Mouse (Mus musculus) ovary, adult 18-20 months (tissue): ENCODE data around the gene Tmcc3.

Experiments used
- DNase-seq: peaks from one replicate; pipeline ENCODE4 v3.0.0; 2022; ENCODE audit warnings: low spot score, mixed read lengths

Tmcc3 gene

DNA sequence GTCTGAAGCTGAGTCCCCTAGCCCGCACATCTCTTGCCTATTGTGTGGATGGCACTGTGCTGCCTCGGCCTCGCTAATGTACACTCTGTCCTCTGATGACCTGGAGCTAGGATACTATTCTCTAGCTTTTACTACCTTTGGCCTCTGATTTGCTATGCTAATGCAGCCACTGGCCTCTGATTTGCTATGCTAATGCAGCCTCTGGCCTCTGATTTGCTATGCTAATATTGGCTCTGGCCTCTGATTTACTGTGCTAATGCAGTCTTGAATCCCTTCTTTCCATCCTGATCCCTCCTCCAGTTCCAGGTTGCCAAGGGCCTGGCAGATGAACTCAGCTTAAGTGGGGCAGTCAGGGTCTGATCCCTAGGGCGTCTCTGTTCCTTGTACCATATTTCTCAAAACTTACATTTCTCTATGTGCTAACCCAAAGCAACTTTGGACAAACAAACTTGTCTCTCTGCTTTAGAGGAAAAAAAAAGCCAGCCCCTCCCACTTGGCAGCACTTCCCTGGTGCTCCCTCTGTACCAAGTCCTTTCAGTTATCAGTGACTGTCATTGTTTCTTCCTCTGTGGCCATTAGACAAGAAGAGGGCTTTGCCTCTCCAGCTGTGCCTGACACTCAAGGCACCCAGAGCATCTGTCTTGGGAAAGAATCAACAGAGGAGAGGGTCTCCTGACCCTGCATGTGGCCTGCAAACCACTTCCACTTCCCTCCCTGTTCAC is 237.9 kb downstream of the Tmcc3 start:
- DNase-seq: no peak

- no peak for DNase-seq
Measured at GRCm38 (mm10) chr10:94550649-94551048, 238.9 kb downstream of the Tmcc3 start.

DNA sequence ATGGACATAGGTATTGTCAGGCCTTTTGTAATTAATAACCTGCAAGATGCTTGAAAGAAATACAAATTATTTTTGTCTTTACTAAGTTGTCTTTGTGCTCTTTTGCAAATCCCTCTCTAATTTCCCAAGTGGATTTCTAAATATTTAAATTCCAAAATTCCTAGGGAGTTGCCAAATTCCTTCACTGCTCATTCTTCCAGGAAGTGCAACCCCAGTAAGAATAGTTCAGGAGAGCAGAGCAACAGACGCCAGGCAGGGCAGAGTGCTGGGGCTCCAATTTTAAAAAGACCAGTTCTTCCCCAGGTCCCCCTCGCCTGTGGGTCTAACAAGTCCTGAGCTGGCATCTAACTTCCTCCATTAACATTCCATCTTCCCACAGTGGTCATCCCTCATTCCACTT is 239.3 kb downstream of the Tmcc3 start:
- DNase-seq: no peak

DNA sequence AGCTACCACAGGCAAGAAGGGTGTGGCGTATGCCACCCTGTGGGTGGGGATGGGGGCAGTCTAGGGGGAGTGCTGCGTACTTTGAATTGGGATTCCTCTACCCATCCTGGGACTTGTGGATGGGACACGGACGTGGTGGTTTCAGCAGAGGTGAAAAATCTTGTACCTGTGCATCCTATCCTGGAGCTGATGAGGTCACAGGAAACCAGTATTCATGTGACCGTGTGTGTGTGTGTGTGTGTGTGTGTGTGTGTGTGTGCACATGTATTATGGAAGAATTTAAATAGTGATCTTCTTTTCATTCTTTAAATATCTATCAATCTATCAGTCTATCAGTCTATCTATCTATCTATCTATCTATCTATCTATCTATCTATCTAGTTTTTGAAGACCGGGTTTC is 239.8 kb downstream of the Tmcc3 start:
- no peak for DNase-seq

DNA sequence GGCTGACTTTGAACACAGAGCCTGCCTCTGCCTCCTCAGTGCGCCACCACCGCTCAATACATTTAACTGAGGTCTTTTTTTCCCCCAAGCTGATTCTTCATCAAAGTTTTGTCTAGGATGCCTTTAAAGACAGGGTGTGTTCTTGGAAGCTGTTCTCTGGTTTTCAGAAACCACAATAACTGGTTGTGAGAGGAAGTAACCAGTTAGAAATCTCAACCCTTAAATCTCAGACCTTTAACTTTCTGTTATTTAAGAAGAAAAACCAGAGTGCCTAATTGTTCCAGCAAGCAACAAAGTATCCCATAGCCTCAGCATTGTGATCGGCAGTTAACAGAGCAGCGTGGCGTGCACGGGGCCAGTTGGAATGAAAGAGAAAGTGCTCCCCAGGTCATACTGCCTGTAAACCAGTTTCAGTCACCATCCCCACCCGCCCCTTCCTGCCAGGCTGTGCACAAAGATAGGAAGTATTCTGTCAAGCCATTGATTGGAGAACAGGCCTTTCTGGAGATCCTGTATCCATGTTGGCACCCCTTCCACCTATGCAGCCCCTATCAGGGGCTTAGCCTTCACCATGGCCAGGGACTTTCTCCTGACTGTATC is 240.3 kb downstream of the Tmcc3 start:
- no peak for DNase-seq

DNA sequence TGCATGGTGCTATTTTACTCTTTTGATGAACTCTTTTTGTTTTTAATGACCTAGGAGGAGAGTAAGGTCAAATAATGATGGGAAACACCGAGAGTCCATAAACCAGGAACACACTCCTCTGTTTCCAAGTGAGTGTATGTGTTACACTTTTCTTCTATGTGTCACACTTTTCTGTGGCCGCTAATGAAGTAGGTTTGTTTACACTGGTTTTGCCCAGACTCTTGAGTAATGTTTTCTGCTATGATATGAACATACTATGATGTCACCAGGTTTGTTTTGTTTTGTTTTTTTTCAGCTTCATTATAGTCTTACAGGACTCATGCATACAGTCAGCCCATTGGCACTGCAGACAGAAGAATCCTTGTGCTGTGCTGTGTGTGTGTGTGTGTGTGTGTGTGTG is 243.6 kb downstream of the Tmcc3 start:
- DNase-seq: no peak

DNA sequence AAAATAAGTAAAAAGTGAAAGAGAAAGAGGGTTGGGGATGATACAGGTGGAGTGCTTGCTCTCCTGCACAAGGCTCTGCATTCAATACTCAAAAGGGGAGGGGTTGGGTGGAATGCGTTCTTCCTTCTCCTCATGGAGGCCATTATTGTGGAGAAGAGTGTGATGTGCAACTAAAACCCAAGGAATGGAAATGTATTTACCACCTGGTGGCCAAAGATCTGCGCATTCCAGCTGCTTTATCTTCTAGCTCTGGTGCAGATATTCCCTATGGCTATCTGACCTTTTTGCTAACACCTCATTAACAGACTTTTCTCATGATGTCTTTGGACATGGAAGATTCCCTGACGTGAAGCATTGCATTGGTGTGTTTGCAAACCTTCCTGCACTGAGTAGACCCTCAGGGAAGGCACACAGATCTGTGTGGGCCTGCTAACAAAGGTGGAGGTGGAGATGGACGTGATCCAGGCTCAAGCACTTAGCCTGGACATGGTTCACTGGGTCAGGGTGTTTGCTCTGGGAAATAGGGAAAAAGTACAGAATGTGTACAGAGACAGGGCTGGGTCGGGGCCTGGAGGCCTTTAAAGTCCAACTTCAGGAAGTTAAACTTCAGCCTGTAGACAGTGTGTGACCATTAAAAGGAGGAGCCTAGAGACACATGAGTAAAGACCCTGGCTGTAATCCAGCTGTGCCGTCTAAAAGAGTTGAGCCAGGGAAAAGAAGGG is 245.8 kb downstream of the Tmcc3 start:
- no peak for DNase-seq

- no peak for DNase-seq
Measured at GRCm38 (mm10) chr10:94558826-94559225, 247.1 kb downstream of the Tmcc3 start.

GRCm38 (mm10) chr10:94561351-94561750 is 249.6 kb downstream of the Tmcc3 start:
- no peak for DNase-seq

DNA sequence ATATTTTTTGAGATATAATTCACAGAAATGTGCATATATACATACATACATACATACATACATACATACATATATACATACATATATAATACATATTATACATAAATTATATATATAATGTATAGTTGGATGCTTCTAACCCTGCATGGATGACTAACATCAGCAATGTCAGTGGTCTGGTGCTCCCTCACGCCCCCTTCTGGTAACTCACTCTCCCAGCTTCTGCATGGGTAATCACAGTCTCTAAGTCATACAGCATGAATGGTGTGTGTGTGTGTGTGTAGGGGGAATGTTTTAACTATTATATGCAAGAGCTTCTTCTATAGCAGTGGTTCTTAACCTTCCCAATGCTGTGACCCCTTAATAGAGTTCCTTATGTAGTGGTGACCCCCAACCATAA is 250.4 kb downstream of the Tmcc3 start:
- DNase-seq: no peak

GRCm38 (mm10) chr10:94562991-94563390 is 251.2 kb downstream of the Tmcc3 start:
- no peak for DNase-seq

GRCm38 (mm10) chr10:94565410-94566221 is 253.9 kb downstream of the Tmcc3 start:
- no peak for DNase-seq

DNA sequence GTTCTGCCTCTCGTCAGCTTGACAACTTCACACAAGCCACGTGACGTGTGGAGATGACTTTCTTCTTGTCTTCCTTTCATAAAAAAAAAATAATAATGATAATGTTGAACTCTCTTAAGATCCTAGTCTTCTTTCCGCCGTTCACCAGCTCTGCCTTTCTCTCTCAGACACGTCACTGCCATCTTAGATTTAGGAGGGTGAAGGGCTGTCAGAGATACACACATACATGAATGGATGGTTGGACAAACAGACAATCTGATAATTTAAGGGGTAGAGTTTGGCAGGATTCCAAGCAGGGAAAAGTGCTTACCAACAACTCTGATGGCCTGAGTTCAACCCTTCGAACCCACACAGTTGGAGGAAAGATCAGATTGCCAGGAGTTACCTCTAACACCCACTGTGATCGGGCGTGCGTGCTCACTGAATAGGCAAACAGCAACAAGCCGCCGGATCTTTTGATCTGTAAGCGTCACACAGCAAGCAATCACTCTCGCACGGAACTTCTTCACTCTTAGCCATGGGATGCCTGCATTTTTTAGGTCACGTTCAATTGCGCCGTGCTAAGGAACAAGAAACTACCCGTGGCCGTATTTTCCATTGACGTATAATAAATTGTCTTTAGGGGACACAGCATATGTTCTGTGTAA is 254.6 kb downstream of the Tmcc3 start:
- no peak for DNase-seq

DNA sequence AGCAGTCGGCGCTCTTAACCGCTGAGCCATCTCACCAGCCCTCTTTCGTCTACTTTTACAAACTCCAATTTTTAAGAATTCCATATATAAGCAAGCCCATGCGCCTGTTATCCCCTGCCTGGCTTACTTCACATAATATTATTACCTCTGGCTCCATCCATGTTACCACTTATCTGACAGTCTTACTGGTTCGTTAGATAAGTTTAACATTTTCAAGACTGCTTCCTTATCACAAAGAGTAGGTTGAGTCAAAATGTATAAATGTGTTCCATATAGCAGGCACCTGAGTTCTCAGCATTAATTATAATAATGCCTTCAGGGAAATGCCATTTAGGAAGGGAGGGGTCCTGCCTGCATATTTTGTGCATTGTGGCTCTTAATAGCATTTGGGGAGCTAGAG is 255.5 kb downstream of the Tmcc3 start:
- DNase-seq: no peak

DNA sequence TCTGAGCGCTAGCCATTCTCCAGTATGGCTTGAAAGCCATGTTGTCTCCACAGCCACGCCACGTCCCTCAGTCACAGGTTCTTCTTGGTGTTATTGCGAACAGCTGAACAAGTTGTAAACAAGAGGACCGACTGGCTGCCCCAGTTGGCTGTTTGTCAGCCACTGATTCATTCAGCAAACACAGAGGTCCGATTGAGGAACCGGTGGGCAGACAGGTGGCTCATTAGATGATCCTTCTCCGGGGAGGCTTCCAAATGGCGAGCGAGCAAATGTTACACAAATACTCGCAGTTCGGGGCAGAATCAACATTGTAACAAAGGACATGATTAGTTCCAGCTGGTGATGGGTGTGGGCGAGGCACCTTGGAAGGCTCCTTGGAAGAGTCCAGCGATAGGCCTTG is 256.2 kb downstream of the Tmcc3 start:
- no peak for DNase-seq

DNA sequence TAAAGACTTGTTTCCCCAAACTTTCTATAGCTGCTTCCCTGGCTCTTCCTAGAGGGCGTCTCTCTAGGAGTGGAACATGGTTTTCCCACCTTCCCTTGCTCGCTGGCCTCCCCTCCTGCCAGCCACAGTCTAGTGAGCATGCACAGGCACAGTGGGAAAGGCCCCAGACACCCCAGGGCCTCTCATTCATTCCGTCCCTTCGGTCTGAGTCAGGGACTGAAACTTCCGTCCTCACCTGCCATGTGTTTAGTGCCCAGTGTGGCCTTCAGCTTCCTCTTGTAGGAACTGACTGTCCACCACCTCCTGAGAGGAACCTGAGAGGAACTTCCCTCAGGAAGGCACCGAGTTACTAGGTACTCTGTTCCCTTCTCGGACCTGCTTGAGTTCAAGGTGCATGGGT is 257.1 kb downstream of the Tmcc3 start:
- no peak for DNase-seq

GRCm38 (mm10) chr10:94569731-94570130 is 258.0 kb downstream of the Tmcc3 start:
- DNase-seq: no peak

DNA sequence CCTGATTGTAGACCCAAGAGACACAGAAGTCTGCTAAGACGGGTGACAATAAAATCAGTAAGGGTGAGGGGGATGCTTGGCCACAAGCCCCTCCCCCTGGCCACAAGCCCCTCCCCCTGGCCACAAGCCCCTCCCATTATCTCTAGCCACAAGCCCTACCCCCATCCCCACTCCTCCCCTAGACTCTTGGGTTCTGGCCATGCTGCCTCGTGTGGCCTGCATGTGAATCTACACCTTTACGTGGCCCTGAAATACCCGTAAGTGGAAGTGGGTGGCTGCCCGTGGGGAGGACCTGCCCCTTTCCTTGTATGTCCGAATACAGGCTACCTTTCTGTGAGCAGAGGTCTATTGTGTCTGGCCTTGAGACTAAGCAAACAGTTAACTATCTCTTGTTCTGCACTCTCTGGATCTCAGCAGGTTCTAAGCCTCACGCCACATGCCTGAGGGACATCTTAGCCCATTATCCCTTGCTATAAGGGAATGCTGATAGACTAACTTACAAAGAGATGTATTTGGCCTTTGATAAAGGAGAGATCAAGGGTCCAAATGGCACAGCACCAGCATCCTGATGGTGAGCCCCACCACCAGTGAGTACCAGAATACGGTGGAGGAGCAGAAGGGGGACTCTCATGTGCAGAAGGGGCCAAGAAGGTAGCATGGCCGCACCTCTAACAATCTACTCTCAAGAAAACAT is 260.3 kb downstream of the Tmcc3 start:
- no peak for DNase-seq

GRCm38 (mm10) chr10:94572772-94573171 is 261.0 kb downstream of the Tmcc3 start:
- DNase-seq: no peak

DNA sequence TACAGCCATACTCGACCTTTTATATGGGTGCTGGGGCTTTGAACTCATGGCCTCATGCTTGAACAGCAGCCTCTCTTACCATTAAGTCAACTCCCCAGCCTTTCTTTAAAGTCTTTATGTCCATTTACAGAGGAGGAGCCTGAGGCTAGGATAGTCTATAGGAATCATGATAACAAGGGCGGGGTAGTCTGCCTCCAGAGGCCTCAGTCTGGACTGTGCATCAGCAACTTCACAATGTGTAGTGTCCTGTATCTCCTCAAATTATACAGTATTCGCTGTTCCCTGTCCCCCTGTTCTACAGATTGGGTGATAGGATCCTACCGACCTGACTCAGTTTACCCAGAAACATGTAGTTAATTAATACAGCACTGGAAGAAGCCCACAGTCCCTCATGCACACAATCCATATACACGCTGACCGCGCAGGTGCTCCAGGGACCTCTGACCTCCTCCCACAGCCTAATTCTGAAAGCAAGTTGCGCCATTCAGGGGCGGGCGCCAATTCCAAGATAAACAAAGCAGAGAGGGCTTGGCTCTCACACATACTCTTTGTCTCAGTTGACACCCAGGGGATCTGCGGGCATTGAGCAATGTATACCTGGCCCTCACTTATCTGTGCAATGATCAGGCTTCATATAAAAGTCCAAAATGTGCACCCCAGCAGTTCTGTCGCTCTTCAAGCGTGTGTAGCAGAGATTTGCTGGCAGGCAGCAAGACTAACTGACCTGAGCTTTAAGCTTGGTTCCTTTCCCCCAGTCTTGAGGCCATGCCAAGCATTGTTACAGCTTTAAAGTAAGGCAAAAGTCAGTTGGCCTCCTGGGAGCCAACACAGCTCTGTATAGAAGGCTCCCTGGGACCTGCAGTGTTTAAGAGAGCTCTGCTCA is 262.9 kb downstream of the Tmcc3 start:
- DNase-seq: no peak
